Mouse (Mus musculus) intestine, embryonic 14.5 days (tissue): ENCODE measurements around the gene Rassf5. TPM values are rescaled to one million over a fixed set of nuclear protein-coding genes. Genes with fewer than 3 reads are reported as not detected.

ENCODE experiments used
- ATAC-seq: fragments of 200-750 bp; cut with Nextera tagmentation; replicated peaks from 2 replicates; pipeline ENCODE4 v1.8.0; 2017; ENCODE audit warnings: low read depth, moderate number of reproducible peaks, moderate TSS enrichment, moderate library complexity; ENCODE audit not compliant: low FRiP score, low TSS enrichment
- DNase-seq: peaks from one replicate; pipeline ENCODE4 v3.0.0-alpha.2; 2018; ENCODE audit warnings: low spot score
- H3K27ac ChIP-seq: fragments of 300-500 bp; sonication (generic); 2 replicates; pipeline ENCODE4 v1.5.1; 2014; ENCODE audit warnings: low read depth, mild to moderate bottlenecking, control low read depth
- H3K27me3 ChIP-seq: fragments of 300-500 bp; sonication (generic); replicated peaks from 2 replicates; pipeline ENCODE4 v1.6.1; 2014; ENCODE audit warnings: low read length, control low read depth; ENCODE audit not compliant: control insufficient read depth, insufficient read depth
- H3K36me3 ChIP-seq: fragments of 300-500 bp; sonication (generic); 2 replicates; pipeline ENCODE4 v1.6.1; 2014; ENCODE audit warnings: low read length, control low read depth; ENCODE audit not compliant: control insufficient read depth, insufficient read depth
- H3K4me1 ChIP-seq: fragments of 300-500 bp; sonication (generic); replicated peaks from 2 replicates; pipeline ENCODE4 v1.6.1; 2014; ENCODE audit warnings: low read length, control low read depth, mixed read lengths; ENCODE audit not compliant: control insufficient read depth, insufficient read depth
- H3K4me2 ChIP-seq: fragments of 300-500 bp; sonication (generic); 2 replicates; pipeline ENCODE4 v1.6.1; 2014; ENCODE audit warnings: low read length
- H3K4me3 ChIP-seq: fragments of 300-500 bp; sonication (generic); 2 replicates; pipeline ENCODE4 v1.5.1; 2014; ENCODE audit warnings: low read depth, low read length, control low read depth, mixed read lengths
- H3K9ac ChIP-seq: fragments of 300-500 bp; sonication (generic); 2 replicates; pipeline ENCODE4 v1.6.1; 2014; ENCODE audit warnings: mild to moderate bottlenecking, low read length
- H3K9me3 ChIP-seq: fragments of 300-500 bp; sonication (generic); 2 replicates; pipeline ENCODE4 v1.6.1; 2016; ENCODE audit warnings: low read length, control low read depth; ENCODE audit not compliant: control insufficient read depth
- WGBS: fragments of 180-500 bp; shearing (Covaris S2); extraction: QIAGEN DNeasy Blood & Tissue Kit; methylation state at CpG from one replicate; pipeline ENCODE4 v1.1.7; 2014; 5-methylcytosine and 5-hydroxymethylcytosine counted together
- polyA plus RNA-seq: library from polyadenylated mRNA; unstranded; fragments of >200 nt; fragmentation: Nextera tagmentation; extraction: Ambion mirVana; gene quantifications from 2 replicates; pipeline ENCODE4 v1.2.1, GENCODE M21; 2014

Gene Rassf5
- polyA plus RNA-seq, 1 experiment from 2014 or later = 2.9 TPM

DNA sequence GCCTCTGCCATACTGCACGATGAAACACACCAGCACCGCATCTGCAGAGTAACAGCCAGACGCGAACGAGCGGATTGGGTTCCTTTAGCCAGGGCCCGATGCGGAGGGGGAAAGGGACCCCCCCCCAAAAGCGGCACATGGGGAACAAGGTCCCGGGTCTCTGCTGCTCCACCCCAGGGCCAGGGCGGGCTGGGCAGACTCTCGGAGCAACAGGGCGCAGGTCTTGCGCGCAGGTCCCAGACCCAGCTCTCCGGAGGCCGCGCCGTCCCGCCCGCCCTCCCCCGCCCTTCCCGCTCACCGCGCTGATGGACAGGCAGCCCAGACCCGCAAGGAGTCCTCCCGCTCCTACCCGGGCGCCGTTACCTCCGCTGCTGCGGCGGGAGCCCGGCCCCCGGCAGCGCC is 107.3 kb downstream of the Rassf5 start:
- Histone ChIP-seq H3K4me1 (0 out of 2 replicates have a peak, but pooled peaks cover 4% of the 10 kb centered on the region), H3K36me3 (no peaks in the 10 kb centered on the region), H3K27me3 (no peaks in the 10 kb centered on the region), H3K9me3 (no peaks in the 10 kb centered on the region), H3K27ac (peak overlapping the region; percentile 95), H3K4me3 (peak overlapping the region; percentile 86), H3K4me2 (peak overlapping the region; percentile 86), H3K9ac (peak overlapping the region; percentile 63)
- WGBS = under 1% methylated on average over 33 of the region's 36 CpGs
- ATAC-seq (peak; percentile 84), DNase-seq (no peak)

DNA sequence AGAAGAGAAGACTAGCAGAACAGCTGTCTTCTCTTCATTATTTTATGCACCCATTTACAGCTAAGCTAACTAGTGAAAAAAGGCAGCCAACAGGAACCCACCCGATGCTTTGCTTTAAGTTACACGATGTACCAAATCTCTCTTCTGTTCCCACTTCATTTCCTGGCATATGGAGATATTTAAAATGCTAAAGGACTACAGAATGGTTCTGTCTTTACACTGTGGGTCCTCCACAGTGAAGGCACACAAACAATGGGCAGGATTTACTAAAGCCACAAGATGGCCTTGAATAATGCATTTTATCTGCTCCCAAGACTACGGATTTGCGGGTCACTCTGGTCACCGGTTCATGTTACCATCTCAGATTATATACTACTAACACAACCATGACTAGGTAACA is 107.9 kb downstream of the Rassf5 start:
- Histone ChIP-seq H3K4me1 (0 out of 2 replicates have a peak, but pooled peaks cover 4% of the 10 kb centered on the region), H3K9ac (no peak overlapping the region), H3K4me2 (peak overlapping the region; percentile 86), H3K4me3 (peak overlapping the region; percentile 86), H3K27me3 (no peaks in the 10 kb centered on the region), H3K27ac (no peak overlapping the region), H3K36me3 (no peaks in the 10 kb centered on the region), H3K9me3 (no peaks in the 10 kb centered on the region)
- DNase-seq (no peak), ATAC-seq (no peak)
- WGBS = 21% methylated on average over 5 of the region's 5 CpGs

DNA sequence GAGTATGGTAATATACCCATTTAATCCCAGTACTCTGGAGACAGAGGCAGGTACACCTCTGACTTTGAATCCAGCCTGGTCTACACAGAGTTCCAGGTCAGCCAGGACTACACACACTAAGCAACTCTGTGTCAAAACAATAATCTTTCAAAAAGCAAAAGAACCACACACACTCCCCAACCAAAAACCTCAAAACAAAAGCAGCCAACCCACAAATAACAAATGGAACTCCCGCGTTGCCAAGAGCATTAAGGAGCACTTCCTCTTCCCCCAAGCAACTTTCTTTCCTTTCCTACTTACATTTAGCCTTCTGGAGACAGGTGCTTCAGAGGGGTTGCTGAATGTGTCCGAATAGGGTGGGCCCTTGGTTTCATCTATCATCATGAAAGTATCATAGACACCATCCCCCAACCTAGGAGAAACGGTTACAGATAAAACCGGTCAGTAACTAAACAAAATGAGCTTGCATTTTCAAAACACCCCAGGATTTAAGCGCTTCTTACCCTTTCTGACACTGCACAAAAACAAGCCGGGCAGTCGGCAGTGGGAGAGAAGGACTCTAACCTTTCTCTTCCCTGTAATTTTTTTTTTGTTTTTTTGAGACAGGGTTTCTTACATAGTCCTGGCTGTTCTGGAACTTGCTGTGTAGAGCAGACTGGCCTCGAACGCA is 109.0 kb downstream of the Rassf5 start:
- ATAC-seq (no peak), DNase-seq (no peak)
- H3K27ac ChIP-seq = no peak overlapping the region
- H3K9me3 ChIP-seq = no peaks in the 10 kb centered on the region
- H3K4me1 ChIP-seq = 0 out of 2 replicates have a peak, but pooled peaks cover 4% of the 10 kb centered on the region
- WGBS = 79% methylated on average over 10 of the region's 10 CpGs
- no peaks in the 10 kb centered on the region for H3K36me3 ChIP-seq
- H3K27me3 ChIP-seq = no peaks in the 10 kb centered on the region
- no peak overlapping the region for H3K4me3 ChIP-seq
- no peak overlapping the region for H3K4me2 ChIP-seq
- H3K9ac ChIP-seq = no peak overlapping the region

DNA sequence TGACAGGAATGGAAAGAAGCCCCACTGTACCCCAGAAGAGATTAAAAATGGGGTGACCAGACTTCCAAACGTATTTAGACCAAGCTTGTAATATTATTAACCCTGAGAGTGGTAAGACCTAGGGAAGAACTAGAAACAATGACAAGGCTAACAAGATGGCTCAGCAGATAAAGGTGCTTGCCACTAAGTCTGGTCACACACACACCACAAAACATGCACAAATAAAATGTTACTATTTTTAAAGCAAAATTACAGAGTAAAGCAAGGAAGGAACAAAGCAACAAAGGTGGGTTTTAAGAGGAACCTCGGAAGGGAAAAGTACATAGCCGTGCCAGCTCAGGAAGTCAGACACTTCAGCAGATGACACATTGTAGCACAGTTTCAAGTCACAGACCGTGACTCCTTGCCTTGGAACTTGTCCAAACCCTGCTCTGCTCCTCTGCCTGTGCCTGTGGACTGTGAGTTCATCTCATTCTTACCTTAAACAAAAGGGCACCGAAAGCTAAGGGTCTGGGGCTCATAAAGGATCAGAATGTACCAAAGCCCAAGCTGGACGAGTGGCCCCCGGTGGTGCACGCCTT is 110.0 kb downstream of the Rassf5 start:
- no peak for DNase-seq

DNA sequence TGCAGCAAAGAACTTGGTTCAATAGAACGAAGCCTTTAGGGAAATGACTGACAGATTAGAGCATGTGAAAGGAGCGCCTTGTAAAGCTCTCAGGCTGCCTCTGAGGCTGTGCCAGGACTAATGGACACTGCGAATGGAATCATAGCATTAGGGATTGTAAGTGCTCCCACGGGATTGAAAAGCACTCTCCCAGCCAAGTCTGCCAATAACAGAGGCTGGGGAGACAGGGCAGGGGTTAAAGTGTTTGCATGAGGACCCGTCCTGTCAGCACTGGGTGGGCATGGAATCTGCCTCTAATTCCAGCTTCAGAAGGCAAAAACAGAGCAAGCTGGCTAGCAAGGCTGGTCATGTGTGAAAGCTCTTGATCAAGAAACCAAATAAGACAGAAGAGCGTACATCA is 110.8 kb downstream of the Rassf5 start:
- Histone ChIP-seq H3K27me3 (no peaks in the 10 kb centered on the region), H3K4me3 (no peak overlapping the region), H3K27ac (no peak overlapping the region), H3K4me2 (no peak overlapping the region), H3K4me1 (0 out of 2 replicates have a peak, but pooled peaks cover 4% of the 10 kb centered on the region), H3K36me3 (peaks cover 10% of the 10 kb centered on the region; the same call in 1 of the 2 replicates), H3K9ac (no peak overlapping the region), H3K9me3 (no peaks in the 10 kb centered on the region)
- WGBS = 71% methylated on average over 6 of the region's 6 CpGs
- ATAC-seq = no peak
- no peak for DNase-seq

More for the DNA sequence above, 110.0 kb downstream of the Rassf5 start:
- 73% methylated on average over 8 of the region's 8 CpGs for WGBS
- Histone ChIP-seq H3K36me3 (0 out of 2 replicates have a peak, but pooled peaks cover 3% of the 10 kb centered on the region), H3K9me3 (no peaks in the 10 kb centered on the region), H3K27me3 (no peaks in the 10 kb centered on the region), H3K27ac (no peak overlapping the region), H3K4me1 (0 out of 2 replicates have a peak, but pooled peaks cover 4% of the 10 kb centered on the region), H3K4me3 (no peak overlapping the region), H3K4me2 (no peak overlapping the region), H3K9ac (no peak overlapping the region)
- ATAC-seq = no peak

Other genes with a start within 250 kb of the Rassf5 start
- gene Il10, start 225.4 kb downstream of the Rassf5 start, polyA plus RNA-seq = not detected in 2 replicates
- 58.1 and 62.4 TPM in 2 replicates for gene Mapkapk2, start 147.4 kb downstream of the Rassf5 start, polyA plus RNA-seq
- gene Dyrk3, start 106.9 kb downstream of the Rassf5 start, polyA plus RNA-seq = 5.6 and 5.7 TPM in 2 replicates
- gene Eif2d, start 92.1 kb downstream of the Rassf5 start, polyA plus RNA-seq = 62.8 and 66.0 TPM in 2 replicates
- gene Ikbke, start 34.3 kb upstream of the Rassf5 start, polyA plus RNA-seq = 4.7 and 4.9 TPM in 2 replicates